Mouse (Mus musculus) hindbrain, embryonic 12.5 days (tissue): ENCODE measurements around the gene Ywhab. TPM values are rescaled to one million over a fixed set of nuclear protein-coding genes. Genes with fewer than 3 reads are reported as not detected.

Source experiments
- ATAC-seq: fragments of 200-750 bp; cut with Nextera tagmentation; 2 replicates; pipeline ENCODE4 v1.8.0; 2017; ENCODE audit warnings: moderate TSS enrichment; ENCODE audit not compliant: low FRiP score
- H3K27ac ChIP-seq: fragments of 300-500 bp; sonication (generic); 2 replicates; pipeline ENCODE4 v1.5.1; 2016; ENCODE audit warnings: mild to moderate bottlenecking
- H3K27me3 ChIP-seq: fragments of 300-500 bp; sonication (generic); 2 replicates; pipeline ENCODE4 v1.6.1; 2016; ENCODE audit warnings: mild to moderate bottlenecking
- H3K36me3 ChIP-seq: fragments of 300-500 bp; sonication (generic); 2 replicates; pipeline ENCODE4 v1.6.1; 2016; ENCODE audit warnings: mild to moderate bottlenecking
- H3K4me1 ChIP-seq: fragments of 300-500 bp; sonication (generic); 2 replicates; pipeline ENCODE4 v1.6.1; 2016
- H3K4me2 ChIP-seq: fragments of 300-500 bp; sonication (generic); replicated peaks from 2 replicates; pipeline ENCODE4 v1.6.1; 2016; ENCODE audit warnings: mild to moderate bottlenecking
- H3K4me3 ChIP-seq: fragments of 300-500 bp; sonication (generic); 2 replicates; pipeline ENCODE4 v1.5.1; 2016; ENCODE audit warnings: mild to moderate bottlenecking
- H3K9ac ChIP-seq: fragments of 300-500 bp; sonication (generic); 2 replicates; pipeline ENCODE4 v1.6.1; 2016; ENCODE audit warnings: mild to moderate bottlenecking, moderate library complexity
- H3K9me3 ChIP-seq: fragments of 300-500 bp; sonication (generic); replicated peaks from 2 replicates; pipeline ENCODE4 v1.6.1; 2016; ENCODE audit warnings: mild to moderate bottlenecking
- WGBS: fragments of 180-500 bp; shearing (Covaris S2); methylation state at CpG from one replicate; pipeline ENCODE4 v1.1.7; 2016; 5-methylcytosine and 5-hydroxymethylcytosine counted together
- polyA plus RNA-seq: library from polyadenylated mRNA; unstranded; fragments of >200 nt; fragmentation: Nextera tagmentation; extraction: Ambion mirVana; gene quantifications from 2 replicates; pipeline ENCODE4 v1.2.1, GENCODE M21; 2016

The Ywhab gene
- polyA plus RNA-seq, result 355 and 373 TPM in 2 replicates

GRCm38 (mm10) chr2:163994654-163994976 lies at the start of gene Ywhab:
Gene Ywhab, plus strand, starts transcription at chr2:163994960.
- 2% methylated on average over 12 of the region's 14 CpGs for WGBS
- H3K4me1 ChIP-seq, result peaks cover 23% of the 10 kb centered on the region
- H3K36me3 ChIP-seq, result peaks cover 6% of the 10 kb centered on the region; the same call in 1 of the 2 replicates
- H3K27me3 ChIP-seq, result no peaks in the 10 kb centered on the region
- peak within 1 kb of the TSS; percentile 98 for H3K9ac ChIP-seq
- peak within 1 kb of the TSS; percentile 78 for H3K4me2 ChIP-seq
- no peaks in the 10 kb centered on the region for H3K9me3 ChIP-seq
- H3K4me3 ChIP-seq, result peak within 1 kb of the TSS; percentile 99
- ATAC-seq, result no peak
- H3K27ac ChIP-seq, result peak within 1 kb of the TSS; percentile 96

DNA sequence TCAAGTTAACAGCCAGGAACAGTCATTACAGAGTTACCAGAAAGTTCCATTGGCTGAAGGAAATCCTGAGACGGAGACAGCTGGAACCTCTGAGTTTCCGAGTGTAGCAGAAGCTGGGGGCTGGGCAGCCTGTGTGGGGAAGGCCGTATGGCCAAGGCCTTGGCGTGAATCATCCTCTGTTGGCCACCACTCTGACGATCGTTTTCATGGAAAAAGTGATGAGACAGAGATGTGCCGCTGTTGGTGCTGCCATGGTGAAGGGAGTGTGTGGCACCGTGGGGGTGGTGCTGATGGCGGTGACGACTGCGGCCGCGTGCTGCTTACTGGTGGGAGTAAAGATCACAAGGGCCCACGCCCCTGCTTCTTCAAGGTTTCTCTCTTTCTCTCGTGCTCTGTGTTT lies 48.5 kb upstream of the Ywhab start:
- H3K4me3 ChIP-seq, result no peak overlapping the region

GRCm38 (mm10) chr2:163947976-163948375 lies 46.8 kb upstream of the Ywhab start:
- Histone ChIP-seq H3K9me3 (no peaks in the 10 kb centered on the region), H3K27ac (no peak overlapping the region), H3K27me3 (no peaks in the 10 kb centered on the region), H3K36me3 (no peaks in the 10 kb centered on the region), H3K9ac (no peak overlapping the region), H3K4me1 (no peaks in the 10 kb centered on the region), H3K4me2 (no peak overlapping the region), H3K4me3 (no peak overlapping the region)
- WGBS, result 69% methylated on average over 7 of the region's 7 CpGs
- ATAC-seq, result no peak

More for the DNA sequence above, 48.5 kb upstream of the Ywhab start:
- no peaks in the 10 kb centered on the region for H3K9me3 ChIP-seq
- H3K9ac ChIP-seq, result no peak overlapping the region
- H3K4me2 ChIP-seq, result no peak overlapping the region
- WGBS, result 80% methylated on average over 15 of the region's 15 CpGs
- ATAC-seq, result no peak
- no peak overlapping the region for H3K27ac ChIP-seq
- no peaks in the 10 kb centered on the region for H3K27me3 ChIP-seq
- no peaks in the 10 kb centered on the region for H3K36me3 ChIP-seq
- no peaks in the 10 kb centered on the region for H3K4me1 ChIP-seq

DNA sequence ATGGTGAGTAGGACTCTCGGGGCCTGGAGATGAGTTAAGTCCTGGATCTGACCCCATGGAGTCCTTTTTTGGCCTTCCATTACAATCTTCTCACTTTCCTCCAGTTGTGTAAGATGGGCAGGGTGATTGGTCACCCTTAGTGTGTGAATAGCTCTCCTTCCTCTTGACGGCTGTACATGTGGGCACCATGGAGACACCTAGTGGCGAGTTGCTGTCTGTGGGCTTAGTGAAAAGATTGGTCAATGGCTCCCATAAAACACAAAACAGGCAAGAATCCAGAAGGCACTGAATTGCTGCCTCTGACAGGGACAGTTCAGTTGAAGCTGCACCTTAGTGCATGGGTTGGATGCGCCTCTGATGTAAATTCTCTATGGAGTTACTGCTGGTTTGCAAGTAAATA lies 43.0 kb upstream of the Ywhab start:
- Histone ChIP-seq H3K27ac (no peak overlapping the region), H3K27me3 (no peaks in the 10 kb centered on the region), H3K4me2 (no peak overlapping the region), H3K9me3 (no peaks in the 10 kb centered on the region), H3K36me3 (no peaks in the 10 kb centered on the region), H3K9ac (no peak overlapping the region), H3K4me3 (no peak overlapping the region), H3K4me1 (no peaks in the 10 kb centered on the region)
- 19% methylated on average over 4 of the region's 4 CpGs for WGBS
- ATAC-seq, result no peak

DNA sequence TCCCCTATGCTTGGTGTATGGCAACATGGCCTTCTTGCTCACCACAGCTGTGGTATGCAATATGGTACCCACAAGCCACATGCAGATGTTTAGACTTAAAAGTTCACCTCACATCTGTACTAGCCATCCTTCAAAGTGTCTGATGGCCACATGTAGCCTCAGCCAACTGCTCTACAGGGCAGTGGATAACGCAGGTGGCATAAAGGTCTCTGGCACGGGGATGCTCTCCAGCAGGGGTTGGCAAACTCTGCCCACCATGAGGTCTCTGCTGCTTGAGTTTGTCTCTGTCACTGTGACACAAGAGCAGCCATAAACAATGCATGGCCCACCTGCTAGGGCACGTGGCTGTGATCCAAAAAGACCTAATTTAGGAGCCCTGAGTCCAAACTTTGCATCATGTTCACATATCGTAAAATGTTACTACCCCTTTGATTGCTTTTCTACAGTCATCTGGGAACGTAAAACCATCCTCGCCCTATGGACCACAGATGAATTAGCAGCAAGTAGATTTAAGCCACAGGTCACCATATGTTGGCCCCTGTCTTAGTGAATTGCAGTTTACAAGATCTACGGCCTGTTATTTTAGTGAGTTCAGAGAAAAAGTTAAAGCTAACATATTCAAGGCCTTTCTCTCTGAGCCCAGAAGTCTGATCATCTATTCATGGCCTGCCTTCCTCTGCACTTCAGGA lies 41.0 kb upstream of the Ywhab start:
- Histone ChIP-seq H3K9me3 (0 out of 2 replicates have a peak, but pooled peaks cover 3% of the 10 kb centered on the region), H3K4me3 (no peak overlapping the region), H3K4me1 (no peaks in the 10 kb centered on the region), H3K27ac (no peak overlapping the region), H3K9ac (no peak overlapping the region), H3K4me2 (no peak overlapping the region), H3K36me3 (no peaks in the 10 kb centered on the region), H3K27me3 (no peaks in the 10 kb centered on the region)
- ATAC-seq, result no peak
- 75% methylated on average over 7 of the region's 7 CpGs for whole genome bisulfite sequencing

DNA sequence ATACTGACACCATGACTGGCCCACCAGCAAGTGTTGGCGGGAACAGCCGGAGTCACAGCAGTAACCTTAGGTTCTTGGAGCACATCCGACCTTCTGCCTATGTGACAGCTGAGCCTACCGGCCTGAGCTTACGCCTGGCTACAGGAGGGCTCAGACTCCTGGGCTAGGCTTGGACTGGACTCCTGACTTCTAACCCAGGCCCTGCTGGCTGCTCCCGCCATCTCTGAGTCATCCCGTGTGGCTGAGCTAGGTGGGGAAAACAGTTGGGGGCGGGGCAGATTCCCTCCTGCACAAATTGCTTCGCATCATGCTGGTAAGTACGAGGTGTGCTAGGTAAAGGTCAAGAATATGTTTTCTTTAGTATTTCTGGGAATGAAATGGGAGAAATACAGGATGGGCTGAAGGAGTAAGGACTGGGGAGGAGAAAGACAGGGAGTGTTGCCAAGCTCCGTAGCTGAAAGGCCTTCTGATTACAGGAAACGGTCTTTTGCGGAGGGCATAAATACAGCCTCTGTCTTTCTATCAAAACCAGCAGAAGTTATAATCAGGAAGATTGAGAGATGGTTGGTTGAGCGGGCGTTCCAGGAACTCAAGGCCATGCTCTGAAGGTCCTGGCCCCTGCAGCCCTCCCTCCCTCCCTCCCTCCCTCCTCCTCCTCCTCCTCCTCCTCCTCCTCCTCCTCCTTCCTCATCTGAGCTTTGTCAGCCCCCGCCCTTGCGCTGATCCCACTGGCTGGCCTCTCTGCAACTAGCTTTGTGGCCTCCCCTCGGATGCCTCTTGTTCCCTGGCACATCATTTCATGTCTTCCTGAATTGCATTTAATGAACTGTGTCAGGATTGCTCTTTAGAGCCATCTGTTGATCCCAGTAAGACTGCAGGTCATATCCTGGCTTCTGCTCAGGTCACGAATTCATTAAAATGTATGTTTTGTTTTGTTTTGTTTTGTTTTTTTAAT lies 29.9 kb upstream of the Ywhab start:
- Histone ChIP-seq H3K36me3 (no peaks in the 10 kb centered on the region), H3K27ac (no peak overlapping the region), H3K27me3 (no peaks in the 10 kb centered on the region), H3K4me1 (peaks cover 6% of the 10 kb centered on the region; the same call in 1 of the 2 replicates), H3K9me3 (no peaks in the 10 kb centered on the region), H3K9ac (no peak overlapping the region), H3K4me3 (no peak overlapping the region), H3K4me2 (no peak overlapping the region)
- ATAC-seq, result no peak
- 62% methylated on average over 17 of the region's 19 CpGs for WGBS

DNA sequence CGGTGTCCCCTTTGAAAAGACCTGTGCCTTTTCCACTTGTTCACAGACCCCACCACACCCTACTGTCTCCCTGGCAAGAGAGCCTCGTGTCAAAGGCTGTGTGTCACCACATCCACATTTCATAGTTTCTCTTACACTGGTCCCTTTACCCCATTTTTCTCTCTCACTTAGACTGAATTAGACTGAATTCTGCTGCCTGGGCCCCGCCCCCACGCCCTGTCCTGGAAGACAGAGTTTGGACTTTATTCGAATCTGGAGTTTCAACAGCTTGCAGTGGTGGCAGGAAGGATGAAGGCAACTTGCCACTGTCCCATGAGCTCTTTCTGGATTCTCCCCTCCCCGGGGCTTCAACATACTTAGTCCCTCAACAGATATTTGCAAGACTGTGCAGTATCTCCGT lies 29.1 kb upstream of the Ywhab start:
- ATAC-seq, result no peak
- no peak overlapping the region for H3K27ac ChIP-seq

GRCm38 (mm10) chr2:163968581-163968980 lies 26.2 kb upstream of the Ywhab start:
- Histone ChIP-seq H3K36me3 (no peaks in the 10 kb centered on the region), H3K4me1 (peaks cover 6% of the 10 kb centered on the region; the same call in 1 of the 2 replicates), H3K4me2 (no peak overlapping the region), H3K27me3 (no peaks in the 10 kb centered on the region), H3K4me3 (no peak overlapping the region), H3K27ac (no peak overlapping the region), H3K9ac (no peak overlapping the region), H3K9me3 (no peaks in the 10 kb centered on the region)
- 3% methylated on average over 5 of the region's 5 CpGs for WGBS
- no peak for ATAC-seq

More for the DNA sequence above, 29.1 kb upstream of the Ywhab start:
- Histone ChIP-seq H3K9me3 (no peaks in the 10 kb centered on the region), H3K4me2 (no peak overlapping the region), H3K4me1 (peaks cover 6% of the 10 kb centered on the region; the same call in 1 of the 2 replicates), H3K36me3 (no peaks in the 10 kb centered on the region), H3K9ac (no peak overlapping the region), H3K4me3 (no peak overlapping the region), H3K27me3 (no peaks in the 10 kb centered on the region)
- 73% methylated on average over 7 of the region's 7 CpGs for WGBS

DNA sequence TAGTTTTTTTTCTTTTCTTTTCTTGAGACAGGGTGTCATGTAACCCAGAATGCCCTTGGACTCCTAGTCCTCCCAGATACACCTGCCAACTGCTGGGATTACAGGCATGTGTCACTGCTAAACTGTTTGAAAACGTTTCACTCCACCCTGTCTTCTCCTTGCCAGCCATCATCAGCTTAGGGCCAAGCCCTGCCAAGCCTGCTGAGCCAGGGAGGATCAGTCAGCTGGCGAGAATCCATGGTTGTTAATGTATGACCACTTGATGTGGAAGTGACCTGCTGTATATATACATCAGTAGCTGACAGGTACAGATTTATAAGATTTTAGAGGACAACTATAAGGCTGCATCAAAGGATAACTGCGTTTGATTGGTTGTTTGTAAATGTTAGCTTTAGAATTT lies 24.4 kb upstream of the Ywhab start:
- no peak overlapping the region for H3K4me3 ChIP-seq
- H3K4me2 ChIP-seq, result no peak overlapping the region
- no peak for ATAC-seq
- H3K4me1 ChIP-seq, result no peaks in the 10 kb centered on the region
- 58% methylated on average over 3 of the region's 3 CpGs for WGBS
- H3K27ac ChIP-seq, result no peak overlapping the region
- H3K9me3 ChIP-seq, result no peaks in the 10 kb centered on the region; the same call in 1 of the 2 replicates
- H3K36me3 ChIP-seq, result no peaks in the 10 kb centered on the region
- H3K27me3 ChIP-seq, result no peaks in the 10 kb centered on the region
- H3K9ac ChIP-seq, result no peak overlapping the region

DNA sequence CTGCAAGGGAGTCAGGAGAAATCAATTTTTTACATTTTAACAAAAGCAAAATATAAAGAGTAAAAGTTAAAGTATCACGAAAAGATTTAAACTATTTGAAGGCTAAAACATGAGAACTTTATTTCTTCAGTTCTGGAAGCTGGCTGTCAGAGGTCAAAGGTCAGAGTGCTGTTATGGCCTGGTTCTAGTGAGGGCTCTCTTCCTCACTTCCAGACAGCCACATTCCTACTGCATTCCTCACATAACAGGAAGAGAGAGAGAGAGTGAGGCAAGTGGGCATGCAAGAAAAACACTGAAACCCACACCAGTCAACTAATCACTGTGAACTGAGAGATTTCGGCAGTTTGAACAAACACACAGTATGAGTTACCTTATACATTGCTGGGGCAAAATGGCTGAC lies 20.7 kb upstream of the Ywhab start:
- Histone ChIP-seq H3K4me3 (no peak overlapping the region), H3K27ac (no peak overlapping the region), H3K27me3 (no peaks in the 10 kb centered on the region), H3K4me2 (no peak overlapping the region), H3K9me3 (peaks cover 5% of the 10 kb centered on the region; the same call in 1 of the 2 replicates), H3K36me3 (no peaks in the 10 kb centered on the region), H3K4me1 (no peaks in the 10 kb centered on the region), H3K9ac (no peak overlapping the region)
- ATAC-seq, result no peak
- 87% methylated on average over 2 of the region's 2 CpGs for WGBS

- Histone ChIP-seq H3K4me1 (no peaks in the 10 kb centered on the region), H3K4me2 (no peak overlapping the region), H3K9ac (no peak overlapping the region), H3K36me3 (no peaks in the 10 kb centered on the region), H3K27me3 (no peaks in the 10 kb centered on the region), H3K9me3 (peaks cover 5% of the 10 kb centered on the region; the same call in 1 of the 2 replicates), H3K4me3 (no peak overlapping the region), H3K27ac (no peak overlapping the region)
- 83% methylated on average over 6 of the region's 7 CpGs for WGBS
- no peak for ATAC-seq
These were observed 18.3 kb upstream of the Ywhab start for GRCm38 (mm10) chr2:163976448-163976847.

- ATAC-seq, result no peak
- Histone ChIP-seq H3K27ac (no peak overlapping the region), H3K4me1 (no peaks in the 10 kb centered on the region), H3K36me3 (no peaks in the 10 kb centered on the region), H3K9me3 (no peaks in the 10 kb centered on the region), H3K27me3 (no peaks in the 10 kb centered on the region), H3K4me3 (no peak overlapping the region), H3K9ac (no peak overlapping the region), H3K4me2 (no peak overlapping the region)
- WGBS, result 85% methylated on average over 8 of the region's 8 CpGs
These were observed 7.5 kb upstream of the Ywhab start for GRCm38 (mm10) chr2:163987233-163987632.
